Mouse (Mus musculus) spleen, adult 2 months (tissue): Measurements from ENCODE around the gene Dtx4. TPM values are rescaled to one million over a fixed set of nuclear protein-coding genes. Genes with fewer than 3 reads are reported as not detected.

Source experiments
- DNase-seq, 2 experiments: peaks; one replicate each; pipeline versions ENCODE4 v3.0.0 to v3.0.0-alpha.2; 2012 to 2021; ENCODE audit warnings: low spot score in 2 of 2, low read depth in 1 of 2
- H3K27ac ChIP-seq: fragments of 200-500 bp; 2 replicates; pipeline ENCODE4 v1.5.1; 2012; ENCODE audit warnings: low read length, inconsistent platforms; ENCODE audit not compliant: insufficient read depth
- H3K27me3 ChIP-seq: fragments of 200-500 bp; 2 replicates; pipeline ENCODE4 v1.6.1; 2012; ENCODE audit warnings: mild to moderate bottlenecking, moderate library complexity, low read length, inconsistent platforms; ENCODE audit not compliant: control insufficient read depth, insufficient read depth
- H3K36me3 ChIP-seq: fragments of 200-500 bp; 2 replicates; pipeline ENCODE4 v1.6.1; 2012; ENCODE audit warnings: mild to moderate bottlenecking, low read length, inconsistent platforms; ENCODE audit not compliant: control insufficient read depth, insufficient read depth
- H3K4me1 ChIP-seq: fragments of 200-500 bp; 2 replicates; pipeline ENCODE4 v1.6.1; 2011; ENCODE audit warnings: inconsistent platforms; ENCODE audit not compliant: control insufficient read depth, insufficient read depth, insufficient read length
- H3K4me3 ChIP-seq: fragments of 200-500 bp; 2 replicates; pipeline ENCODE4 v1.5.1; 2011; ENCODE audit warnings: mild to moderate bottlenecking, inconsistent platforms; ENCODE audit not compliant: insufficient read depth, insufficient read length; ENCODE audit errors: extremely low read depth
- CTCF ChIP-seq: fragments of 200-500 bp; IDR thresholded peaks from 2 replicates; pipeline ENCODE4 v1.5.1; 2011; ENCODE audit warnings: mild to moderate bottlenecking, inconsistent platforms; ENCODE audit not compliant: insufficient read depth, insufficient read length, insufficient replicate concordance; ENCODE audit errors: extremely low read depth
- POLR2A ChIP-seq: fragments of 200-500 bp; IDR thresholded peaks from 2 replicates; pipeline ENCODE4 v1.6.1; 2011; ENCODE audit warnings: low read depth, low read length, inconsistent platforms
- WGBS: fragments of 180-500 bp; shearing (Covaris S2); methylation state at CpG from one replicate; pipeline ENCODE4 v1.1.7; 2018; 5-methylcytosine and 5-hydroxymethylcytosine counted together
- polyA plus RNA-seq: library from polyadenylated mRNA; depleted of rRNA; stranded (reverse); fragments of >200 nt; gene quantifications from 2 replicates; pipeline ENCODE4 v1.2.3, GENCODE M21; 2012

Dtx4 gene
- polyA plus RNA-seq, 1 experiment, result 4.3 TPM

- H3K27me3 ChIP-seq, result no peaks in the 10 kb centered on the region
- WGBS, result 71% methylated on average over 3 of the region's 3 CpGs
- H3K27ac ChIP-seq, result no peak overlapping the region
- TF ChIP-seq POLR2A, result no peak
- TF ChIP-seq CTCF, result no peak
- no peaks in the 10 kb centered on the region for H3K4me1 ChIP-seq
- no peak overlapping the region for H3K4me3 ChIP-seq
- no peaks in the 10 kb centered on the region for H3K36me3 ChIP-seq
- DNase-seq, result no peak
Measured at GRCm38 (mm10) chr19:12494972-12495535, 6.2 kb downstream of the Dtx4 start.

GRCm38 (mm10) chr19:12494187-12494458 is 7.1 kb downstream of the Dtx4 start:
- whole genome bisulfite sequencing, result 84% methylated on average over 4 of the region's 4 CpGs
- H3K4me1 ChIP-seq, result no peaks in the 10 kb centered on the region
- H3K27ac ChIP-seq, result no peak overlapping the region
- no peak for DNase-seq
- H3K36me3 ChIP-seq, result no peaks in the 10 kb centered on the region
- no peak for TF ChIP-seq CTCF
- no peak overlapping the region for H3K4me3 ChIP-seq
- no peaks in the 10 kb centered on the region for H3K27me3 ChIP-seq

GRCm38 (mm10) chr19:12493453-12494186 is 7.6 kb downstream of the Dtx4 start:
- no peak for DNase-seq
- no peaks in the 10 kb centered on the region for H3K4me1 ChIP-seq
- no peak overlapping the region for H3K4me3 ChIP-seq
- no peak overlapping the region for H3K27ac ChIP-seq
- TF ChIP-seq POLR2A, result no peak
- TF ChIP-seq CTCF, result no peak
- H3K27me3 ChIP-seq, result no peaks in the 10 kb centered on the region
- H3K36me3 ChIP-seq, result no peaks in the 10 kb centered on the region
- WGBS, result 69% methylated on average over 4 of the region's 4 CpGs

- no peak overlapping the region for H3K27ac ChIP-seq
- H3K36me3 ChIP-seq, result no peaks in the 10 kb centered on the region
- no peaks in the 10 kb centered on the region for H3K27me3 ChIP-seq
- 88% methylated on average over 7 of the region's 7 CpGs for WGBS
- no peak for DNase-seq
- no peak overlapping the region for H3K4me3 ChIP-seq
- no peak for TF ChIP-seq CTCF
- no peak for TF ChIP-seq POLR2A
- H3K4me1 ChIP-seq, result no peaks in the 10 kb centered on the region
Measured at GRCm38 (mm10) chr19:12491636-12492035, 9.6 kb downstream of the Dtx4 start.

GRCm38 (mm10) chr19:12489675-12490570 is 11.3 kb downstream of the Dtx4 start:
- Histone ChIP-seq H3K27ac (no peak overlapping the region), H3K4me1 (0 out of 2 replicates have a peak, but pooled peaks cover 2% of the 10 kb centered on the region), H3K27me3 (no peaks in the 10 kb centered on the region), H3K4me3 (no peak overlapping the region), H3K36me3 (no peaks in the 10 kb centered on the region)
- WGBS, result 87% methylated on average over 11 of the region's 11 CpGs
- DNase-seq, result no peak
- no peak for TF ChIP-seq POLR2A
- no peak for TF ChIP-seq CTCF

- TF ChIP-seq POLR2A (no peak), CTCF (no peak)
- no peak overlapping the region for H3K27ac ChIP-seq
- 76% methylated on average over 8 of the region's 8 CpGs for WGBS
- DNase-seq, result no peak
- no peaks in the 10 kb centered on the region for H3K36me3 ChIP-seq
- H3K4me3 ChIP-seq, result no peak overlapping the region
- peaks cover 2% of the 10 kb centered on the region; the same call in 1 of the 2 replicates for H3K4me1 ChIP-seq
- H3K27me3 ChIP-seq, result no peaks in the 10 kb centered on the region
Measured at GRCm38 (mm10) chr19:12488969-12489674, 12.1 kb downstream of the Dtx4 start.
